Mouse (Mus musculus): ENCODE measurements at regions not wholly inside any gene's neighbourhood (a gene's known extent, or its start where the extent isn't known, plus 50 kb on each side); places are given as distances from the start of the nearest gene placed in this dataset.

GRCm38 (mm10) chr9:41303494-41303828 lies 142.0 kb upstream of the Ubash3b start:
- TF ChIP-seq CTCF (IDR thresholded peaks at IDR 0.05; ENCODE audit: low read depth), result no peak
- no peak for TF ChIP-seq EP300 (IDR thresholded peaks at IDR 0.05; ENCODE audit: low read depth)

Measured in liver, embryonic 14.5 days (tissue).